Mouse (Mus musculus) olfactory bulb, adult 2 months (tissue): ENCODE data around the gene Chchd6.

ENCODE experiments used
- CTCF ChIP-seq: fragments of 200-500 bp; IDR thresholded peaks from 2 replicates; pipeline ENCODE4 v1.5.1; 2012; ENCODE audit warnings: low read depth, mild to moderate bottlenecking, low read length, moderate library complexity; ENCODE audit not compliant: insufficient read depth
- POLR2A ChIP-seq: fragments of 200-500 bp; IDR thresholded peaks from 2 replicates; pipeline ENCODE4 v1.6.1; 2012; ENCODE audit warnings: mild to moderate bottlenecking, low read depth, low read length, moderate library complexity; ENCODE audit not compliant: insufficient read depth

- TF ChIP-seq CTCF: no peak
- TF ChIP-seq POLR2A: no peak
These were observed 10.6 kb upstream of the Chchd6 start for GRCm38 (mm10) chr6:89606096-89606495.
